Mouse (Mus musculus): ENCODE results near the gene Gm47996. TPM values are rescaled to one million over a fixed set of nuclear protein-coding genes. Genes with fewer than 3 reads are reported as not detected.

Gene Gm47996
- polyA plus RNA-seq, 1 experiment from 2014 or later, result 0.42 TPM

DNA sequence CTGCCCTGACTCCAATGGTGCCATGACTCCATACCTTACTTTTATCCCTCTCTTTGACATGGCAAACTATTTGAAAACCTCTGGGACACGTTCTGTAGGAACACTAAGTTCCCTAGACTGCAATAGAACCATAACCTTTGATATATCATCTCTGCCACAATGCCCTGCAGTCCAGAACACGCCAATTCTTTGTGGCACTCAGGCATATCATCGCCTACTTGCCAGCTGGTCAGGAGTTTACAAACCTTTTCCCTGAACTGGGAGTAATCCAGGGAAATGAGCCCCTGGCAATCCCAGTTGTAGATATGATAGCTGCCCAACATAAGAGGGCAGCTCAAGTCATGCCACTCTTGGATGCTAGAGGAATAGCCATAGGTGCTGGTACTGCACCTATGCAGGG lies 22.4 kb downstream of the Gm47996 start:
- DNase-seq (ENCODE audit: low spot score), result no peak
- 80% methylated on average over 3 of the region's 3 CpGs for WGBS
- H3K27me3 ChIP-seq (ENCODE audit: control insufficient read depth, insufficient read depth, low read length), result no peaks in the 10 kb centered on the region

DNA sequence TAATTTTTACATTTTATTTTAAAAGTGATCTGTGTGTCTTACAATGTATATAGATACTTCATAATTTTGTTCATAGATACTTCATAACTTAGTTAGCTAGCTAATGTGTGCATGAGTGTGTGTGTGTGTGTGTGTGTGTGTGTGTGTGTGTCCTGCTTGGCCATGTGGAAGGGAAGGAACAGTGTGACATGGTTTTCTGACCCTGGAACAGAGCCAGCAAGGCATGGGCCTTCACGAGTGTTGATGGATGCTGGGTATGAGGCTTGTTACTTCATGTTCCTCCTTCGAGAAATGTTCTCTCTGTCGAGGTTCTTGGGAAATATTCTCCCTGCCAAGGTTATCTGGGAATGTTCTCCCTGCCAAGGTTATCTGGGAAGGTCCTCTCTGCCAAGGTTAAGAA lies 23.8 kb downstream of the Gm47996 start:
- DNase-seq (ENCODE audit: low spot score), result no peak
- Histone ChIP-seq H3K4me3 (ENCODE audit: low read depth, low read length) (no peak overlapping the region), H3K27ac (ENCODE audit: low read depth, low read length) (no peak overlapping the region), H3K4me1 (replicated peaks; ENCODE audit: control insufficient read depth, insufficient read depth, low read length) (no peaks in the 10 kb centered on the region), H3K9me3 (ENCODE audit: control insufficient read depth, low read length) (no peaks in the 10 kb centered on the region), H3K36me3 (ENCODE audit: control insufficient read depth, insufficient read depth, low read length) (no peaks in the 10 kb centered on the region), H3K27me3 (ENCODE audit: control insufficient read depth, insufficient read depth, low read length) (no peaks in the 10 kb centered on the region), H3K9ac (ENCODE audit: low read depth, low read length) (no peak overlapping the region), H3K4me2 (replicated peaks; ENCODE audit: low read depth, low read length) (no peak overlapping the region)
- no peak for ATAC-seq (ENCODE audit: low FRiP score)
- 93% methylated on average over 3 of the region's 3 CpGs for WGBS

More for the DNA sequence above, 22.4 kb downstream of the Gm47996 start:
- ATAC-seq (ENCODE audit: low FRiP score), result no peak
- Histone ChIP-seq H3K9ac (ENCODE audit: low read depth, low read length) (no peak overlapping the region), H3K36me3 (ENCODE audit: control insufficient read depth, insufficient read depth, low read length) (no peaks in the 10 kb centered on the region), H3K9me3 (ENCODE audit: control insufficient read depth, low read length) (no peaks in the 10 kb centered on the region), H3K4me1 (replicated peaks; ENCODE audit: control insufficient read depth, insufficient read depth, low read length) (no peaks in the 10 kb centered on the region), H3K4me2 (replicated peaks; ENCODE audit: low read depth, low read length) (no peak overlapping the region), H3K27ac (ENCODE audit: low read depth, low read length) (no peak overlapping the region), H3K4me3 (ENCODE audit: low read depth, low read length) (no peak overlapping the region)

DNA sequence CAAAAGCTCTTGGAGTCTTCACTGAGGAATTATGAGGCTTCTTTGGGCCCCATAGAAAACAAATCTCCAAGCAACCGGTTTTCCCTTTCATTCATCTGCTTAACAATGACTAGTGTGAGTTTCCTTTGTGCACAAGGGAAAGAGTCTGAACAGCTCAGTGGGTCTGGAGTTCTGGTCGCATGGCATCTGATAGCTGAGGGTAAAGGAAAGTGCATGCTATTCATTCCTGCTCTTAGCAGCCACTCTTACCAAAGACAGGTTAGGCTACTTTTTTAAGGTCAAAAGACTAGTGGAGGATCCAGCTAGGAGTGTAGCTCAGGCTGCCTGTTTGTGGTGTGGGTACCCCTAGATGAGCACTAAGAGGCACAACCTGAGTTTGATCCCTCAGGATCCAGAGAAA lies 25.6 kb downstream of the Gm47996 start:
- Histone ChIP-seq H3K4me3 (ENCODE audit: low read depth, low read length) (no peak overlapping the region), H3K9ac (ENCODE audit: low read depth, low read length) (no peak overlapping the region), H3K4me2 (replicated peaks; ENCODE audit: low read depth, low read length) (no peak overlapping the region), H3K27ac (ENCODE audit: low read depth, low read length) (no peak overlapping the region), H3K4me1 (replicated peaks; ENCODE audit: control insufficient read depth, insufficient read depth, low read length) (no peaks in the 10 kb centered on the region), H3K9me3 (ENCODE audit: control insufficient read depth, low read length) (no peaks in the 10 kb centered on the region), H3K36me3 (ENCODE audit: control insufficient read depth, insufficient read depth, low read length) (no peaks in the 10 kb centered on the region), H3K27me3 (ENCODE audit: control insufficient read depth, insufficient read depth, low read length) (no peaks in the 10 kb centered on the region)
- ATAC-seq (ENCODE audit: low FRiP score) (no peak), DNase-seq (ENCODE audit: low spot score) (no peak)
- 11% methylated on average over 2 of the region's 2 CpGs for WGBS

DNA sequence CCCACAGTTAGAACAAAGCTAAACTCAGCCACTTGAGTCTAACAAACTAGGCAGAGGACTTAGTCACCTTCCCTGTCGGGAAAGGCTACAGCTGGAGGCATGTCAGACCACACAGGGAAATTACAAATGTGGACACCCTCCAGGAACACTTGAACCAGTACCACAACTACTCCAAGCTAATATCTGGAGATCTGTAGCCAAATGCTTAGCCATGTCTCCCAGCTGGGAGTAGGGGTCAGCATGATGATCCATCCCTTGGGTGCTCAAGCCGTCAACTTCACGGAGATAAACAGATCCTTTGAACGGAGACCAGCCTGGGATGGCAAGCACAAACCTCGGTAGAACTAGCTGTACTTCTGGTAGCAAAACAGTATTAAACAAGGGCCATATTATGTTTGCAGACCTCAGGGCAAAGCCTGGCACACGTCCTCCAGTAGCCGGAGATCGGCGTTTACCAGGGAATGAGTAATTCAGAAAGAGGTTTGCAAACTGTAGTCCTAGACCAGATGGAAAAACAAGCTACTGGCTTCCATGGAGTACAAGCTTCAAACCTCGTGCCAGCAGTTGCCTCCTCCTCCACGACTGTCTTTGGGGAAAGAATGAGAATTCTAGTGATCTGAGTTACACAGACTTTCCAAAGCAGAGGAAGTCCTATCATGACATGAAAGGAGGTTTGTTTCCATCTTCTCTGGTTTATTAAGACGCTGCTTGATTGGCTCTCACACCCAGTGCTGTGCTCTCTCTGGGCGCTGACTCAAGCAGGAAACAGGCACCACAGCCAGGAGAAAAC lies 26.4 kb downstream of the Gm47996 start:
- H3K9ac ChIP-seq (ENCODE audit: low read depth, low read length), result no peak overlapping the region
- H3K4me2 ChIP-seq (replicated peaks; ENCODE audit: low read depth, low read length), result no peak overlapping the region
- no peak overlapping the region for H3K4me3 ChIP-seq (ENCODE audit: low read depth, low read length)
- no peak for DNase-seq (ENCODE audit: low spot score)
- H3K9me3 ChIP-seq (ENCODE audit: control insufficient read depth, low read length), result no peaks in the 10 kb centered on the region
- H3K27ac ChIP-seq (ENCODE audit: low read depth, low read length), result no peak overlapping the region
- 79% methylated on average over 13 of the region's 13 CpGs for WGBS
- H3K36me3 ChIP-seq (ENCODE audit: control insufficient read depth, insufficient read depth, low read length), result no peaks in the 10 kb centered on the region
- H3K4me1 ChIP-seq (replicated peaks; ENCODE audit: control insufficient read depth, insufficient read depth, low read length), result no peaks in the 10 kb centered on the region
- no peaks in the 10 kb centered on the region for H3K27me3 ChIP-seq (ENCODE audit: control insufficient read depth, insufficient read depth, low read length)
- ATAC-seq (ENCODE audit: low FRiP score), result no peak

DNA sequence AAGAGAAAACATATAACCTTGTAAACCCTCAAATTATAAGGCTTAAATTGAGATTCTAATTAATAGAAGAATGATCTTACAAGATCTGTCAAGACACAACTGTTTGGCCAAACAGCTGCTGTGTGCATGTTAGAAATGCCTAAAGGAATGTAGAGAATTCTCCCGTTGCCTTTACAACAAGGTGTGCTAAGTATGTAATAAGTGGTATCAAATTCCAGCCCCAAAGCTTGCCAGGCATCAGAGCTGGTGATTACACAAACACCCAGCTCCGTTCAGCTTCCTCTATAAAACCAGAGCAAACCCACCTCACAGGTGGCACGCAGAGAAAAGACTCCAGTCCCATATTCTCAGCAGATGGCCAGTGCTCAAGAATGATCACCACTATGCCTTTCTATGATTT lies 27.8 kb downstream of the Gm47996 start:
- WGBS, result 81% methylated on average over 3 of the region's 3 CpGs
- Histone ChIP-seq H3K4me2 (replicated peaks; ENCODE audit: low read depth, low read length) (no peak overlapping the region), H3K36me3 (ENCODE audit: control insufficient read depth, insufficient read depth, low read length) (no peaks in the 10 kb centered on the region), H3K9me3 (ENCODE audit: control insufficient read depth, low read length) (no peaks in the 10 kb centered on the region), H3K4me3 (ENCODE audit: low read depth, low read length) (no peak overlapping the region), H3K9ac (ENCODE audit: low read depth, low read length) (no peak overlapping the region), H3K27me3 (ENCODE audit: control insufficient read depth, insufficient read depth, low read length) (no peaks in the 10 kb centered on the region), H3K27ac (ENCODE audit: low read depth, low read length) (no peak overlapping the region), H3K4me1 (replicated peaks; ENCODE audit: control insufficient read depth, insufficient read depth, low read length) (no peaks in the 10 kb centered on the region)
- ATAC-seq (ENCODE audit: low FRiP score) (no peak), DNase-seq (ENCODE audit: low spot score) (no peak)

DNA sequence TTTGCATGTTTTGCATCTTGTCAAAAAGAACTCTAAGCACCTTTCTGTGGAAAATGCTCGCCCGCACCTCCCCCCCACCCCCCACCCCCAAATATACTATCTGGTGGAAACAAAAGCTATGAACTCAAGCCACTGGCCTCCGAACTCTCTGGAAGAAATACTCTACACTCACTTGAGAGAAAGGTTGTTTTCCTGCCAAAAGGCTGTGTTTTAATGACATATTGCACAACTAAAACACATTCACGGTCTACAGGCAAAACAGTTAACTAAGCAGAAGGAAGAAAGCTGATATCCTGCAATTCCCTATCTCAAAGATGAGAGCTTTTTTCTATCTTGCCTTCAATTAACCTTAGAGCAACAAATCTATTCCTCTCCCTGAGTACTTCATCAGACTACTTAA lies 33.4 kb downstream of the Gm47996 start:
- Histone ChIP-seq H3K4me1 (replicated peaks; ENCODE audit: control insufficient read depth, insufficient read depth, low read length) (no peaks in the 10 kb centered on the region), H3K4me3 (ENCODE audit: low read depth, low read length) (no peak overlapping the region), H3K27ac (ENCODE audit: low read depth, low read length) (no peak overlapping the region), H3K4me2 (replicated peaks; ENCODE audit: low read depth, low read length) (no peak overlapping the region), H3K36me3 (ENCODE audit: control insufficient read depth, insufficient read depth, low read length) (no peaks in the 10 kb centered on the region), H3K9ac (ENCODE audit: low read depth, low read length) (no peak overlapping the region), H3K9me3 (ENCODE audit: control insufficient read depth, low read length) (no peaks in the 10 kb centered on the region), H3K27me3 (ENCODE audit: control insufficient read depth, insufficient read depth, low read length) (no peaks in the 10 kb centered on the region)
- WGBS, result 88% methylated on average over 4 of the region's 4 CpGs
- DNase-seq (ENCODE audit: low spot score) (no peak), ATAC-seq (ENCODE audit: low FRiP score) (no peak)

DNA sequence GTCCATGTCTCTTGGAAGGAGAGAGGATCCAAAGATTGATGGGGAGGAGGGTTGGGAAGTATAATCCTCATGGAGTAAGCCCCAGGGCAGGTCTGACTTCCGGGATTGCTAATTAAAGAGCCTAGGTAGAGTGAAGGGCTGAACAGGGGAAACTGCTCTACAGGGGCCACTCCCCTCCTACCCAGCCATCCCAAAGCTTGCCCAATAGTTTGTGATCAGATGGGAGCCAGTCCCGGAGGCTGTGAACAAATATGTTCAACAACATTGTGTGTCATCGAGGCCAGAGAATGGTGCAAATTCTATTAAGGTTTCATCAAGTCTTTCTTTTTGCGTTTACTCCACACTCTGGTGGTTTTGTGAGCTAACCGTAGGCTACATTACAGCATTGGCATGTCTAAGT lies 34.1 kb downstream of the Gm47996 start:
- WGBS, result 89% methylated on average over 5 of the region's 5 CpGs
- no peak overlapping the region for H3K9ac ChIP-seq (ENCODE audit: low read depth, low read length)
- H3K4me2 ChIP-seq (replicated peaks; ENCODE audit: low read depth, low read length), result no peak overlapping the region
- no peaks in the 10 kb centered on the region for H3K27me3 ChIP-seq (ENCODE audit: control insufficient read depth, insufficient read depth, low read length)
- ATAC-seq (ENCODE audit: low FRiP score), result no peak
- no peaks in the 10 kb centered on the region for H3K9me3 ChIP-seq (ENCODE audit: control insufficient read depth, low read length)
- no peaks in the 10 kb centered on the region for H3K36me3 ChIP-seq (ENCODE audit: control insufficient read depth, insufficient read depth, low read length)
- H3K27ac ChIP-seq (ENCODE audit: low read depth, low read length), result no peak overlapping the region
- no peaks in the 10 kb centered on the region for H3K4me1 ChIP-seq (replicated peaks; ENCODE audit: control insufficient read depth, insufficient read depth, low read length)
- no peak for DNase-seq (ENCODE audit: low spot score)
- no peak overlapping the region for H3K4me3 ChIP-seq (ENCODE audit: low read depth, low read length)

DNA sequence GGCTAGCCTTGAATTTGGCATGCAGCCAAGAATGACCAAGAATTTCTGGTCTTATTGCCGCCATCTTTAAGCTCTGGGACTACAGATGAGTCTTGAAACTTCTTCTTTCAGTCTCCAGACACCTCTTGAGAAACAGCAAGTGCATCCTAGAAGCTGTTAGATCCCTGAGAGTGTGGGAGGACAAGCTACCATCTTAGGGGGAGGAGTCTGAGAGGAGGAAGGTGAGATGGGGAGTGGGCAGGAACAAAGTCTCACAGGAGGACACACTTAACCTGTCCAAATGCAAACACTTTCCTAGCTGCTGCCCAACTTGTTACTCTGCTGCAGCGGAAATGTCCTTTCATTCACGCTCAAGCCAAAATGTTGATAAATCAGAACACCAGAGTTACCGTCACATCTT lies 34.8 kb downstream of the Gm47996 start:
- Histone ChIP-seq H3K4me1 (replicated peaks; ENCODE audit: control insufficient read depth, insufficient read depth, low read length) (no peaks in the 10 kb centered on the region), H3K4me2 (replicated peaks; ENCODE audit: low read depth, low read length) (no peak overlapping the region), H3K36me3 (ENCODE audit: control insufficient read depth, insufficient read depth, low read length) (no peaks in the 10 kb centered on the region), H3K4me3 (ENCODE audit: low read depth, low read length) (no peak overlapping the region), H3K9ac (ENCODE audit: low read depth, low read length) (no peak overlapping the region), H3K27ac (ENCODE audit: low read depth, low read length) (no peak overlapping the region), H3K27me3 (ENCODE audit: control insufficient read depth, insufficient read depth, low read length) (no peaks in the 10 kb centered on the region), H3K9me3 (ENCODE audit: control insufficient read depth, low read length) (no peaks in the 10 kb centered on the region)
- no peak for DNase-seq (ENCODE audit: low spot score)
- ATAC-seq (ENCODE audit: low FRiP score), result no peak
- WGBS, result 87% methylated on average over 4 of the region's 4 CpGs

DNA sequence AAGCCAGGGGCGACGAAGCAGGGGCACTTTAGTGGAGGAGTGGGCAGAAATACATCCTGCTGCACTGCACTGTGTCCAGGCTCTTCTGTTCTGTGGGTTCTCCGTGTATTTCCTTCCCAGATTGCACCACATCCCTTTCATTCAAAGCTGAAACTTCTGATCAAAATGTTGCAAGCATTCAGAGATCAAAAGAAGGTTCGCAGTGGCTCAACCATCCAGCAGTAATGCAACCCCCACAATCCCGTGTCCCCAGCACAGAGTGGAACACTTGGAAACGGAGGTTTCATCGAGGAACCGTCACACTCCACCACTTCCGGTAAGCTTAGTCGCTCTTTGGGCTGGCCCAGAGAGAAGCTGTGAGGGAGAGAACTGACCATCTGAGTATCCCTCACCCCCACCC lies 35.2 kb downstream of the Gm47996 start:
- WGBS, result 88% methylated on average over 10 of the region's 10 CpGs
- H3K36me3 ChIP-seq (ENCODE audit: control insufficient read depth, insufficient read depth, low read length), result no peaks in the 10 kb centered on the region
- no peak overlapping the region for H3K27ac ChIP-seq (ENCODE audit: low read depth, low read length)
- H3K4me3 ChIP-seq (ENCODE audit: low read depth, low read length), result no peak overlapping the region
- H3K27me3 ChIP-seq (ENCODE audit: control insufficient read depth, insufficient read depth, low read length), result no peaks in the 10 kb centered on the region
- no peak overlapping the region for H3K9ac ChIP-seq (ENCODE audit: low read depth, low read length)
- no peak overlapping the region for H3K4me2 ChIP-seq (replicated peaks; ENCODE audit: low read depth, low read length)
- ATAC-seq (ENCODE audit: low FRiP score) (no peak), DNase-seq (ENCODE audit: low spot score) (no peak)
- H3K9me3 ChIP-seq (ENCODE audit: control insufficient read depth, low read length), result no peaks in the 10 kb centered on the region
- H3K4me1 ChIP-seq (replicated peaks; ENCODE audit: control insufficient read depth, insufficient read depth, low read length), result no peaks in the 10 kb centered on the region
